Mouse (Mus musculus): ENCODE results near the gene Sesn3. TPM values are rescaled to one million over a fixed set of nuclear protein-coding genes. Genes with fewer than 3 reads are reported as not detected.
"Not testable (repeated sequence)": the region's sequence is repeated elsewhere in the genome, so short reads cannot be mapped to it uniquely, and the experiment has no call there.

The Sesn3 gene
- polyA plus RNA-seq, 1 experiment, result 36.7 TPM

GRCm38 (mm10) chr9:14342041-14342668 is 67.3 kb downstream of the Sesn3 start:
- no peak overlapping the region for H3K27ac ChIP-seq (ENCODE audit: insufficient read depth, low read length)
- H3K4me3 ChIP-seq (ENCODE audit: insufficient read depth, low read length), result no peak overlapping the region
- TF ChIP-seq POLR2A (IDR thresholded peaks at IDR 0.05; ENCODE audit: extremely low read depth, insufficient read depth, low read length), result no peak
- peak; percentile 96 for TF ChIP-seq CTCF (IDR thresholded peaks at IDR 0.05; ENCODE audit: extremely low read depth, insufficient read depth, low read length)
- H3K4me1 ChIP-seq (ENCODE audit: control insufficient read depth, insufficient read depth, low read length), result no peaks in the 10 kb centered on the region

- H3K4me1 ChIP-seq (ENCODE audit: control insufficient read depth, insufficient read depth, low read length); H3K27ac ChIP-seq (ENCODE audit: insufficient read depth, low read length); H3K4me3 ChIP-seq (ENCODE audit: insufficient read depth, low read length): not testable (repeated sequence)
Measured at GRCm38 (mm10) chr9:14345866-14346265, 71.0 kb downstream of the Sesn3 start.

GRCm38 (mm10) chr9:14348416-14348815 is 73.5 kb downstream of the Sesn3 start:
- TF ChIP-seq CTCF (IDR thresholded peaks at IDR 0.05; ENCODE audit: extremely low read depth, insufficient read depth, low read length) (peak; percentile 59), POLR2A (IDR thresholded peaks at IDR 0.05; ENCODE audit: extremely low read depth, insufficient read depth, low read length) (no peak)
- no peaks in the 10 kb centered on the region for H3K4me1 ChIP-seq (ENCODE audit: control insufficient read depth, insufficient read depth, low read length)
- no peak overlapping the region for H3K4me3 ChIP-seq (ENCODE audit: insufficient read depth, low read length)
- H3K27ac ChIP-seq (ENCODE audit: insufficient read depth, low read length), result no peak overlapping the region

- no peak overlapping the region for H3K4me3 ChIP-seq (ENCODE audit: insufficient read depth, low read length)
- TF ChIP-seq CTCF (IDR thresholded peaks at IDR 0.05; ENCODE audit: extremely low read depth, insufficient read depth, low read length), result no peak
- no peak for TF ChIP-seq POLR2A (IDR thresholded peaks at IDR 0.05; ENCODE audit: extremely low read depth, insufficient read depth, low read length)
- no peaks in the 10 kb centered on the region for H3K4me1 ChIP-seq (ENCODE audit: control insufficient read depth, insufficient read depth, low read length)
- no peak overlapping the region for H3K27ac ChIP-seq (ENCODE audit: insufficient read depth, low read length)
Measured at GRCm38 (mm10) chr9:14349380-14349779, 74.5 kb downstream of the Sesn3 start.

GRCm38 (mm10) chr9:14350787-14351186 is 75.9 kb downstream of the Sesn3 start:
- Histone ChIP-seq H3K27ac (ENCODE audit: insufficient read depth, low read length) (no peak overlapping the region), H3K4me1 (ENCODE audit: control insufficient read depth, insufficient read depth, low read length) (no peaks in the 10 kb centered on the region), H3K4me3 (ENCODE audit: insufficient read depth, low read length) (no peak overlapping the region)
- TF ChIP-seq POLR2A (IDR thresholded peaks at IDR 0.05; ENCODE audit: extremely low read depth, insufficient read depth, low read length), result no peak
- TF ChIP-seq CTCF (IDR thresholded peaks at IDR 0.05; ENCODE audit: extremely low read depth, insufficient read depth, low read length), result no peak

- H3K27ac ChIP-seq (ENCODE audit: insufficient read depth, low read length), result no peak overlapping the region
- H3K4me1 ChIP-seq (ENCODE audit: control insufficient read depth, insufficient read depth, low read length), result no peaks in the 10 kb centered on the region
- TF ChIP-seq POLR2A (IDR thresholded peaks at IDR 0.05; ENCODE audit: extremely low read depth, insufficient read depth, low read length) (no peak), CTCF (IDR thresholded peaks at IDR 0.05; ENCODE audit: extremely low read depth, insufficient read depth, low read length) (no peak)
- no peak overlapping the region for H3K4me3 ChIP-seq (ENCODE audit: insufficient read depth, low read length)
Measured at GRCm38 (mm10) chr9:14352337-14352736, 77.5 kb downstream of the Sesn3 start.

GRCm38 (mm10) chr9:14354852-14355251 is 80.0 kb downstream of the Sesn3 start:
- no peak overlapping the region for H3K27ac ChIP-seq (ENCODE audit: insufficient read depth, low read length)
- no peak overlapping the region for H3K4me3 ChIP-seq (ENCODE audit: insufficient read depth, low read length)
- H3K4me1 ChIP-seq (ENCODE audit: control insufficient read depth, insufficient read depth, low read length), result no peaks in the 10 kb centered on the region
- TF ChIP-seq CTCF (IDR thresholded peaks at IDR 0.05; ENCODE audit: extremely low read depth, insufficient read depth, low read length) (no peak), POLR2A (IDR thresholded peaks at IDR 0.05; ENCODE audit: extremely low read depth, insufficient read depth, low read length) (no peak)

- Histone ChIP-seq H3K4me1 (ENCODE audit: control insufficient read depth, insufficient read depth, low read length) (no peaks in the 10 kb centered on the region), H3K4me3 (ENCODE audit: insufficient read depth, low read length) (no peak overlapping the region), H3K27ac (ENCODE audit: insufficient read depth, low read length) (no peak overlapping the region)
- TF ChIP-seq POLR2A (IDR thresholded peaks at IDR 0.05; ENCODE audit: extremely low read depth, insufficient read depth, low read length) (no peak), CTCF (IDR thresholded peaks at IDR 0.05; ENCODE audit: extremely low read depth, insufficient read depth, low read length) (0 out of 2 replicates have a peak, but pooled peaks have one; percentile 19)
Measured at GRCm38 (mm10) chr9:14357033-14357432, 82.2 kb downstream of the Sesn3 start.

GRCm38 (mm10) chr9:14362068-14362768 is 87.4 kb downstream of the Sesn3 start:
- TF ChIP-seq CTCF (IDR thresholded peaks at IDR 0.05; ENCODE audit: extremely low read depth, insufficient read depth, low read length) (no peak), POLR2A (IDR thresholded peaks at IDR 0.05; ENCODE audit: extremely low read depth, insufficient read depth, low read length) (no peak)
- Histone ChIP-seq H3K4me3 (ENCODE audit: insufficient read depth, low read length) (no peak overlapping the region), H3K27ac (ENCODE audit: insufficient read depth, low read length) (no peak overlapping the region), H3K4me1 (ENCODE audit: control insufficient read depth, insufficient read depth, low read length) (peaks cover 4% of the 10 kb centered on the region; the same call in 1 of the 2 replicates)

GRCm38 (mm10) chr9:14363540-14363939 is 88.7 kb downstream of the Sesn3 start:
- no peak overlapping the region for H3K4me3 ChIP-seq (ENCODE audit: insufficient read depth, low read length)
- no peak for TF ChIP-seq POLR2A (IDR thresholded peaks at IDR 0.05; ENCODE audit: extremely low read depth, insufficient read depth, low read length)
- TF ChIP-seq CTCF (IDR thresholded peaks at IDR 0.05; ENCODE audit: extremely low read depth, insufficient read depth, low read length), result no peak
- peaks cover 4% of the 10 kb centered on the region; the same call in 1 of the 2 replicates for H3K4me1 ChIP-seq (ENCODE audit: control insufficient read depth, insufficient read depth, low read length)
- no peak overlapping the region for H3K27ac ChIP-seq (ENCODE audit: insufficient read depth, low read length)

Measured in cortical plate, adult 2 months (tissue).